Mouse (Mus musculus) olfactory bulb, adult 2 months (tissue): ENCODE measurements around the gene Hdac5.

Experiments
- CTCF ChIP-seq: fragments of 200-500 bp; IDR thresholded peaks from 2 replicates; pipeline ENCODE4 v1.5.1; 2012; ENCODE audit warnings: low read depth, mild to moderate bottlenecking, low read length, moderate library complexity; ENCODE audit not compliant: insufficient read depth
- POLR2A ChIP-seq: fragments of 200-500 bp; IDR thresholded peaks from 2 replicates; pipeline ENCODE4 v1.6.1; 2012; ENCODE audit warnings: mild to moderate bottlenecking, low read depth, low read length, moderate library complexity; ENCODE audit not compliant: insufficient read depth

DNA sequence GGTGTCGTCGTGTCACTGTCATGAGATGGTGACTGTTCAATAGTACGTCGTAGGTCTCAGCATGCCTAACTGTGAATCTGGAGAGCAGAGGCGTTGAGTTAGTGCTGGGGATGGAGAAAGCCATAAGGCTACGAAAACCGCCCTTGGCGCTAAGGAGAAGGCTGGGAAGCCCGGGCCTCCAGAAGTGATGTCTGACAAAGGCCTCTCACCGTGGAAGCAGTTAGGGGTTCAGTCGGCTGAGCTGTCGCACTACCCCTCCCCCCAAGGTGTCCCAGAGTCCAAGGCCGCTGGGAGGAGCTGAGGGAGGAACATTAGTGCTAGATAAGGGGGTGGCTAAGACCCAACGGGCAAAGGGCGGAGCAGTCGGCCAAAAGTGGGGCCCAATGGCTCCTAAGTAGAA is 84.0 kb downstream of the Hdac5 start:
- no peak for TF ChIP-seq POLR2A
- TF ChIP-seq CTCF: no peak
